Comparison of ENCODE assay signal across 11 mouse cellular contexts in genomic region chr16:34867217-34867616, GRCm38 (mm10).
DNase-seq lines count a peak whose midpoint lies in the region; TF ChIP-seq lines count a peak whose summit lies in the region.
"Had no signal": no experiment of that assay in that cellular context is flagged by ENCODE, and none has a peak within 500 bp of the region (broad histone marks: within the 10 kb centered on the region; RNA-seq: fewer than 3 reads in every experiment).

No protein-coding gene starts in this region.

- intact Hi-C loops in left cerebral cortex, adult 2 months (cut with DNase I), result no loop called here

- peak; percentile 33 to 45 for DNase-seq in cerebellum, postnatal 10 days
- DNase-seq in cerebellum, adult 18-20 months, result no peak
- no peak for DNase-seq in left cerebral cortex, adult 2 months (ENCODE audit: extremely low spot score in 1 of 2, low spot score in 2 of 2)
- DNase-seq in left cerebral cortex, adult 11 months (ENCODE audit: low spot score), result no peak
- peak; percentile 13 for DNase-seq in CD4-positive helper T cell, adult 2 months (ENCODE audit: low read depth, low spot score)
- DNase-seq in lung, postnatal 36 days, result peak; percentile 42
- DNase-seq in urinary bladder, adult 2 months (ENCODE audit: low spot score), result no peak
- DNase-seq in urinary bladder, postnatal 14 days (ENCODE audit: low spot score), result no peak
- DNase-seq: adrenal gland, postnatal 25 days had no signal

- TF ChIP-seq CTCF in left cerebral cortex, adult 2 months (IDR thresholded peaks at IDR 0.05), result peak; percentile 35

- H3K4me3 ChIP-seq in left cerebral cortex, adult 2 months, result no peak overlapping the region
- H3K4me3 ChIP-seq: embryonic facial prominence, embryonic 12.5 days; lung, embryonic 15.5 days had no signal

- H3K27ac ChIP-seq in left cerebral cortex, adult 2 months, result no peak overlapping the region
- H3K27ac ChIP-seq: embryonic facial prominence, embryonic 12.5 days; lung, embryonic 15.5 days had no signal

Comparison
In these comparisons a context has a peak if more than half of its experiments do, and no peak if none do; other contexts are left out.
1. DNase-seq: peak in cerebellum, postnatal 10 days (2 of 2), CD4-positive helper T cell, adult 2 months (single experiment) and lung, postnatal 36 days (single experiment); none in cerebellum, adult 18-20 months (0 of 2), left cerebral cortex, adult 2 months (0 of 2), left cerebral cortex, adult 11 months (single experiment), urinary bladder, adult 2 months (single experiment) and urinary bladder, postnatal 14 days (single experiment).